Mouse (Mus musculus) spleen, adult 2 months (tissue): ENCODE measurements around the gene Stradb.

ENCODE experiments used
- CTCF ChIP-seq: fragments of 200-500 bp; IDR thresholded peaks from 2 replicates; pipeline ENCODE4 v1.5.1; 2011; ENCODE audit warnings: mild to moderate bottlenecking, inconsistent platforms; ENCODE audit not compliant: insufficient read depth, insufficient read length, insufficient replicate concordance; ENCODE audit errors: extremely low read depth
- POLR2A ChIP-seq: fragments of 200-500 bp; IDR thresholded peaks from 2 replicates; pipeline ENCODE4 v1.6.1; 2011; ENCODE audit warnings: low read depth, low read length, inconsistent platforms

DNA sequence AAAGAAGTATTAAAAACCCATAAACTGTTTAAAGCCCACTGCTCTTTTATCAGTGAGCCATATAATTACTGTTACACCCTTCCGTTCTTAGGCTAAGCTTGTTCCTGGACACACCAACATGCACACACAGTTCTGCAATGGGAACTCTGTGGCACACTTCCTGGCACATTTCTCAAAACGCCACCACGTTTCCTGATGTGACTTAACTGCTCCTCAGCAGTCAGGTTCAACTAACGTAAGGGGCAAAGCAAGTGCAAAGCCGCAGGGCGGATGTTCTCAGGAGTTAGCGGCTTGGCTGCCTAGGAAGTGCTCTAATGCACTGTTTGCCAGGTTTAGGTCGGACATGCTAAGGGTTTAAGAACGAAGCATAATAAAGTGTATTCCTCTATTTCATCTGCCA lies 17.1 kb upstream of the Stradb start:
- no peak for TF ChIP-seq CTCF
- no peak for TF ChIP-seq POLR2A
